Mouse (Mus musculus) E14TG2a.4 (cell line): ENCODE measurements around the gene Kcnmb4.

ENCODE experiments used
- H3K27me3 ChIP-seq: 2 replicates; pipeline ENCODE4 v1.6.1; 2014; ENCODE audit warnings: low read length, control low read depth; ENCODE audit not compliant: insufficient read depth
- H3K36me3 ChIP-seq: 2 replicates; pipeline ENCODE4 v1.6.1; 2014; ENCODE audit warnings: low read length, control low read depth; ENCODE audit not compliant: insufficient read depth
- H3K4me1 ChIP-seq: replicated peaks from 2 replicates; pipeline ENCODE4 v1.6.1; 2014; ENCODE audit warnings: low read depth, low read length, control low read depth
- H3K4me3 ChIP-seq: replicated peaks from 2 replicates; pipeline ENCODE4 v1.5.1; 2014; ENCODE audit warnings: mild to moderate bottlenecking, low read length
- H3K9me3 ChIP-seq: 2 replicates; pipeline ENCODE4 v1.6.1; 2014; ENCODE audit warnings: low read length, control low read depth
- CTCF ChIP-seq: conservative IDR thresholded peaks from 2 replicates; pipeline ENCODE4 v1.5.1; 2014; ENCODE audit warnings: low read length
- NANOG ChIP-seq: IDR thresholded peaks from 2 replicates; pipeline ENCODE4 v1.6.1; 2014; ENCODE audit warnings: borderline replicate concordance, low read length, mixed read lengths
- POU5F1 ChIP-seq: IDR thresholded peaks from 2 replicates; pipeline ENCODE4 v1.6.1; 2014; ENCODE audit warnings: low read length, borderline replicate concordance

Gene Kcnmb4

DNA sequence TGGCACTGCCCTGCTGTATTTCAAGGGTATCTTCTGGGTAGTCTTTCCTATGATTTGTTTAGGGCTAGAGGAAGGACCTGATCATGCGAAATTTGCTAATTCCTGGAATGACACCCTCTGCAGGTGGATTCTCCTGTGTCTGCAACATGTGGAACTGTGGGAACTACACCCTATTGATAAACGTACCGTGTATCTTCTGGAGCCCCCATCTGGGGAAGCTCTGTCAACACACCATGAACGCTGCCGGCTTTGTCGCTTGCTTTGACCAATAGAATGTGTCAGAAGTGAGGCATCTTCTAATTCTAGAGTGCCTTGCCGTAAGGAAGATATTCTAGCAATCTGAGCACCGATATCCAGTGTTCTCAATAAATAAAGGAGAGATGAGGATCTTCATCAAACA is 28.9 kb downstream of the Kcnmb4 start:
- Histone ChIP-seq H3K4me1 (peaks cover 13% of the 10 kb centered on the region), H3K27me3 (peaks cover 13% of the 10 kb centered on the region; the same call in 1 of the 2 replicates), H3K36me3 (no peaks in the 10 kb centered on the region), H3K4me3 (peak overlapping the region; percentile 54), H3K9me3 (peaks cover 8% of the 10 kb centered on the region)
- TF ChIP-seq CTCF (no peak; the same call in 1 of the 2 replicates), POU5F1 (no peak), NANOG (no peak)

DNA sequence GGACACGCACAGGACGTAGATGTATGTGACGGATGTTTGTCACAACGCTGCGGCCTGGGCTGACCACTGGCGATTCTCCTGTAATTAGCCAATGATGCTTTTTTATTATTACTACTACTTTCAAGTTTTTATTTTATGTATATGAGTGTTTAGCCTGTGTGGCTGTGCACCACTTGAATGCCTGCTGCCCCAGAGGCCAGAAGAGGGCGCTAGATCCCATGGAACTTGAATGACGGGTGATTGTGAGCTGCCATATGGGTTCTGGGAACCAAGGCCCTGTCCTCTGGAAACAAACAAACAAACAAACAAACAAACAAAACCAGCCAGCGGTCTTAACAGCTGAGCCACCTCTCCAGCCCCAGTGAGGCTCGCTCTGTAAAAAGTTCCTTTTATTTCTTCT is 29.3 kb downstream of the Kcnmb4 start:
- TF ChIP-seq POU5F1 (no peak), NANOG (no peak), CTCF (peak; percentile 67)
- peaks cover 10% of the 10 kb centered on the region; the same call in 1 of the 2 replicates for H3K27me3 ChIP-seq
- no peaks in the 10 kb centered on the region for H3K36me3 ChIP-seq
- peaks cover 13% of the 10 kb centered on the region for H3K9me3 ChIP-seq
- H3K4me3 ChIP-seq, result peak overlapping the region; percentile 54
- peaks cover 13% of the 10 kb centered on the region for H3K4me1 ChIP-seq

DNA sequence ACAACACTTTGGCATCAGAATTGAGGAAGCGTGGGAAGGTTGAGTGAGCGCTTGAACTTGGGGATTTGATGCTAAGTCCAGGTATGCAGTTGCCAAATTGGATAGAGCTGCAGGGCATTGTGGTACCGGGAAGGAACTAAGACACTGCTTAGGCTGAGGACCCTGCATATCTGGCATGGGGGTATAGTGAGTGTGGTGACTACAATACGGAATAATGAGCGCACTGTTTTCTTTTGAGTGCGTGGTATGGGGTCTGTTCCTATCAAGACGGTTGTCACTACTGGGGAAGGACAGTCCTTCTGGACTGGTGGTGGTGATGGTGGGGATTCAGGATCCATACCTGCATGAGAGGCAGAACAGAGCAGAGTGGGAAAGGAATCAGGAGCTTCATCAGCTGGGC is 32.7 kb downstream of the Kcnmb4 start:
- Histone ChIP-seq H3K4me3 (no peak overlapping the region), H3K27me3 (peaks cover 7% of the 10 kb centered on the region; the same call in 1 of the 2 replicates)
- TF ChIP-seq POU5F1 (no peak), CTCF (no peak), NANOG (no peak)

DNA sequence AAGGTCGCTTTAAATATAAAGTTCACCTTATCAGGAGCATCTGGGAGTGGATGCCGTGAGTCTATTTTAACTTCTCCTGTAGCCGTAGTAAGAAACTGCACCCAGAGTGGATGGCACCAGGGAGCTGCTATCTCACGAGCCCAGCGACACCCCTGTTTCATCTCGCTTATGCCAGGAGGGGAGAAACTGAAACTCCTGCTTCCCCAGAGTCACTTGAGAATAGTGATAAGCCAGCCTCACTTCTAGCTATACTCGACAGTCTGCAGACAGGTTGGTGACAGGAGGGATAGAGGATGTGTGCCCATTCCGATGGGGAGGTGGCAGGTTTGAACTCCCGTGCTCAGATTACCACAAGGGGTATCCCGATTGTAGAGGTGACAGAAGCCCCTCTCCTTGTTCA is 33.6 kb downstream of the Kcnmb4 start:
- Histone ChIP-seq H3K36me3 (peaks cover 7% of the 10 kb centered on the region; the same call in 1 of the 2 replicates), H3K4me3 (no peak overlapping the region), H3K27me3 (peaks cover 7% of the 10 kb centered on the region; the same call in 1 of the 2 replicates), H3K9me3 (peaks cover 36% of the 10 kb centered on the region), H3K4me1 (peaks cover 12% of the 10 kb centered on the region)
- TF ChIP-seq CTCF (no peak), POU5F1 (no peak), NANOG (no peak)

More for the DNA sequence above, 32.7 kb downstream of the Kcnmb4 start:
- Histone ChIP-seq H3K9me3 (peaks cover 36% of the 10 kb centered on the region), H3K4me1 (peaks cover 13% of the 10 kb centered on the region), H3K36me3 (peaks cover 7% of the 10 kb centered on the region; the same call in 1 of the 2 replicates)

DNA sequence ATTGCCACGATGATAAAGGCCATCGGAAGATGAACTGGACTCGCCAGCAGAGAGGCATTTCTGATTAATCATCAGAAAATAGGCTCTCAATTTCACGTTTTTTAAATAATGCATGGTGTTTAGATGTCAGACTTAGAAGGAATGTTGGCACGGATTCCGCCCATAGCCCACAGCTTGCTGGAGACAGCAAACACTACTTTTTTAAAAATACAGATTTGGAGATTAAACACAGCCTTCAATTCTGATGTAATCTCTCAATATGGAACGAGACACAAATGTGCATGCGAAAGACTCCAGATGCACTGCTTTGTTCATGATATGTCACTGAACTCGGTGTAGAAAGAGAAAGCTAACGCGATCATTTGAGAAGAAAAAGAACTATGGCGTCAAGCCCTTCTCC is 38.2 kb downstream of the Kcnmb4 start:
- peaks cover 7% of the 10 kb centered on the region; the same call in 1 of the 2 replicates for H3K36me3 ChIP-seq

DNA sequence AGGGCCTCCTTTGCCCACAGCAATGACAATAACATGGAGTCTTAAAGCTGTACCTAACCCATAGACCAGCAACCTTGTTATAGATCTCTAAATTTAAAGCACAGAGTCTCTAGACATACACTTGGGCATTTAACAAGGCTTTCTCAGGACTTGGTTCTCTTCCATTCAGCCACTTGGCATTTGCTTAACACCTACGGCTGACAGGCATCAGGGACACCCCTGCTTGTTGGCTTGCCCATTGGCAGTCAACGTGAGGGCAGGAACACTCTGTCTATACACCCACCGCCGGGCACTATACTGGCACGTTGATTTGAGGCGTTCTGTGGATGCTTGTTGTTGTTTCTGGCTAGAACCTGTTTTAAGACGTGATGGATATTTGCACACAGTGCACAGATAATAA is 41.3 kb downstream of the Kcnmb4 start:
- peaks cover 36% of the 10 kb centered on the region for H3K4me1 ChIP-seq
- H3K27me3 ChIP-seq, result peaks cover 8% of the 10 kb centered on the region; the same call in 1 of the 2 replicates
- no peak for TF ChIP-seq CTCF
- TF ChIP-seq POU5F1, result no peak
- TF ChIP-seq NANOG, result no peak
- peaks cover 11% of the 10 kb centered on the region for H3K9me3 ChIP-seq
- H3K36me3 ChIP-seq, result no peaks in the 10 kb centered on the region
- H3K4me3 ChIP-seq, result no peak overlapping the region

More for the DNA sequence above, 38.2 kb downstream of the Kcnmb4 start:
- Histone ChIP-seq H3K9me3 (peaks cover 34% of the 10 kb centered on the region), H3K4me1 (peaks cover 6% of the 10 kb centered on the region), H3K4me3 (no peak overlapping the region), H3K27me3 (no peaks in the 10 kb centered on the region)
- TF ChIP-seq NANOG, result no peak
- no peak for TF ChIP-seq CTCF
- TF ChIP-seq POU5F1, result no peak

DNA sequence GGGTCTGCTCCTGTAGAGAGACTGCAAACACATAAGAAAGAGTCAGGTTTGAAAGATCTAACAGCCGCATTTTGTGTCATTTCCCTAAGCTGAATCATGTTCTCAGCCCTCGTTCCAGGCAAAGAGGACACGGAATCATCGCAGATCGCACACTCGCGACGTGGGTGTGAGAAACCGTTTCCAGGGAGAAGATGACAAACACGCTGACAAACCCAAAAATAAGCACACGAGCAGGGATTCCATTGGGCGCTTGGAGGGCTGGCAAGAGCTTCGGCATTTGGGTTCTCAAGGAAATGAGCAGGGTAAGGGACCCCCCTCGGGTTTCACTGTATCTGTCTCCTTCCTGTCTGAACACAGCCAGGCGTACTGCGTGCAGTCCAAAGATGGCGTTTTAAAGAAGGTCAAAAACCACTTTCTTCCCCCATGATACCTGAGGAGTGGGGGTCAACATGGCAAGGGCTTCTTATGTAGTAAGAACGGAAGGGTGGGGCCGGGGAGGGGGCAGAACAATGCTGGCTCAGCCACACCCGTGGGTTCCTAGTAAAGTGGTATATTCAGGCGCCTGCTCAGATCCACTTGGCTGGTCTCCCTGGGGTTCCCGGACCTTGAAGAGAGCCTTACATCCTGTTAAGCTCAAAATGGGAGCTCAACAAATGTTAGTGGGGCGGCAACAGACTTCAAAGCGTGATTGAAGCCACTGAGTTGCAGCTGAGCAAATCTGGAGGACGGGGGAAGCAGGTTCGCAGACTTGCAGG is 45.5 kb downstream of the Kcnmb4 start:
- H3K36me3 ChIP-seq, result no peaks in the 10 kb centered on the region
- peak overlapping the region; percentile 48 for H3K4me3 ChIP-seq
- TF ChIP-seq CTCF (no peak), NANOG (no peak), POU5F1 (no peak)
- H3K4me1 ChIP-seq, result peaks cover 57% of the 10 kb centered on the region
- peaks cover 7% of the 10 kb centered on the region; the same call in 1 of the 2 replicates for H3K9me3 ChIP-seq
- H3K27me3 ChIP-seq, result peaks cover 24% of the 10 kb centered on the region; the same call in 1 of the 2 replicates

DNA sequence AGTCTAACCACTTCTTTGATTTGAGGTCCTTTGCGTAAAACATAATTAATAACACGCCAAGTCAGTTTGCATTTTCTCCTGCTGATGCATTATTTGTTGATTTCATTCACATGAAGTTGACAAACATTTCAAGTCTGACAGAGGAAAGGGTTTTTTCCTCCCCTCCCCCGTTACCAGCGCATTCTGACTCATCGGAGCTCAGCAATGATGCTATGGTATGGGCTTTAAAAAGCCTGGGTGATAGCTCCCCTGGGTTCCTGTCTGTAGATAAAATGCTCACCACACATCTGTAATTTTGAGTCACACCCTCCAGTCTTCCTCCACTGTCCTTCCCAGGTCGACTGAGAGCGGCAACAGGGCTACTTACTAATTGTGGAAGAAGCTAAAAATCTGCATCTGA is 47.5 kb downstream of the Kcnmb4 start:
- TF ChIP-seq POU5F1, result no peak
- Histone ChIP-seq H3K4me1 (peaks cover 64% of the 10 kb centered on the region), H3K36me3 (no peaks in the 10 kb centered on the region), H3K9me3 (peaks cover 14% of the 10 kb centered on the region), H3K4me3 (no peak overlapping the region), H3K27me3 (peaks cover 24% of the 10 kb centered on the region; the same call in 1 of the 2 replicates)
